Mouse (Mus musculus) adrenal gland, adult (tissue): Measurements from ENCODE around the gene Drc3.

Source experiments
- DNase-seq, 2 experiments: peaks; one replicate each; pipeline ENCODE4 v3.0.0; 2022 to 2023; ENCODE audit warnings: low spot score in 1 of 2; ENCODE audit not compliant: inconsistent age in 2 of 2

Gene Drc3

DNA sequence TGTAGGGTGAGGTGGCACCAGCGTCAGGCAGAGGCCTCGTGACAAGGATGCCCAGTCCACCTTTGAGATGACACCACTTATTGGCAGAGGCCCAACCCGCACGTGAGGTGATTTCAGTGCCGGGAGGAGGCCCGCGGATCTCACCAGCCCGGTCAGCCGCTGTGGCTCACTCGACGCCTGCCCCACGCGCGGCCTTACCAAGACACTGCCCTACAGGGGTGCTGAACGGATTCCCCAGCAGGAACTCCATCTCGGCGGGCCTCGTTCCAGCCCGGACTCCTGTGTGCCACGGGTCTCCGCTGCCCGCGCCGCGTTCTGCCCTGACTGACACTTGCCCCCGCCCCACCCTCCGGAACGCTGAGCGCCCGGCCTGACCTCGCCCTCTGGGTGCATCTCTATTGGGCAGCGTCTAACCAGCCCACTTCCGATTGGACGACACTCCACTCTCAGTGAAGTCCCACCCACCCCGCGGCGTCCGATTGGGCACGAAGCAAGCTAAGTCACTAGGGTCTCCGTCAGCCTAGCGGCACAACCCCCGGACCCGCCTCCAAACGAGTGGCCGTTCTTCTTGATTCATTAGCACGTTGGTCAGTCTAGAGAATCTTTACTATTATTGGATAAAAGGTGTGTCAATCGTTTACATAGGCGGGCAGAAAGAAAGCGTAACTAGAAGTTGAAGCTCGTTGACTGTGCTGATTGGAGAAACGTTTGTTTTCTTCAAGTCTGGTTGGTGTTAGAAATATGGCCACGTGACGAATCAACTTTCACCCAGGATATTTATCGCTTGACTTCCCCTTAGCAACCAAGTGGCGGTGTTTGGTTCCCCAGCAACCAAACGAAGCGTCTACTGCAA is at the start of gene Drc3, which contains the start of gene Tom1l2:
Gene Drc3 (plus strand): TSS at position 771 of the 853 bp plus-strand sequence.
Gene Tom1l2 (minus strand): TSS at position 347 of the 853 bp plus-strand sequence.
- peak; percentile 100 for DNase-seq

DNA sequence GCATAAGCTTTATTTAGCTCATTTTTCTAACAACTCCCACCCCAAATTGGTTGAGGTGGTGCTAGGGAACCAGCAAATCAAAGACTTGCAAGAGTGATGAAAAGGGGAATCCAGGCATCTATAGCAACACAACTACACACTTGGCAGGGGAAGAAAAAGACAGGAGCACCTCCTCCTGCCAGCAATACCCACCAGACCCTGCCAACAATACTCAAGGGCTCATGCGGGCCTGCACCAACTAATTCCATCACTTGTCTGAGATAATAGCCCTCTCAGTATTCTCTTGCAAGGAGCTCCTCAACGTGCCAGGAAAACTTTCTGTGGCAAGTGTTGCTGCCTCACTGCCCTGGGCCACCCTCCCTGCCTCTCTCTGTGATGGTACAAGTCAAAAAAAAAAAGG is 49.6 kb upstream of the Drc3 start:
- no peak for DNase-seq

DNA sequence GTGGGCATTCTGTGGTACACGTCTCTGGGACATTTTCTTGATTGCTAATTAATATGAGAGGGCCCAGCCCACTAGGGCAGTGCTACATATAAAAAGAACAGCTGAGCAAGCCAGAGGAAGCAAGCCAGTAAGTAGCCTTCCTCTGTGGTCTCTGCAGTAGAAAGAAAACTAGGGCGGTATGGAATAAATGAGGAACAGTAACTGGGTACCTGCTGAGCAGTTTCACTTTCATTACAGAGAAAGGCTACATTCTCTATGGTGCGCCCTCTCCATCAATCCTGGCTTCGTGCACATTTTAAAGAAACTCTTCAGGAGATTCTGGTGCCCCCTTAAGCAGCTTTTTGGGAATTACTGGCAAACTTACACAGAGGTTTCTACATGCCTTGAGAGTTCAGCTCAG is 47.5 kb upstream of the Drc3 start:
- DNase-seq = no peak

DNA sequence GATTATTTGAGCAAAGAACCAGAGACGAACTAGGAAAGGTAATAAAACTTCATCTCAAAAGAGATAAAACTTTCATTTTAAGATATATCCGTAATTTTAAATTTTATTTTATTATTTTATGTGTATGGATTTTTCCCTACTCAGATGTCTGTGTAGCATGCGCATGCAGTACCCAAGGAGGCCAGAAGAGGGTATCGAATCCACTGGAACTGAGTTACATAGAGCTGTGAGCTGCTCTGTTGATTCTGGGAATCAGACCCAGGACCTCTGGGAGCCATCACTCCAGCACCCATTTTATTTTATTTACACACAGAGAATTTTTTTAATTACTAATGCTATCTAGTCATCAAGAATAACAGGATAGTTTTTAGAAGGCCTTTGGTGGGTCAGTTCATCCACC is 46.3 kb upstream of the Drc3 start:
- peak; percentile 57 to 84 for DNase-seq

DNA sequence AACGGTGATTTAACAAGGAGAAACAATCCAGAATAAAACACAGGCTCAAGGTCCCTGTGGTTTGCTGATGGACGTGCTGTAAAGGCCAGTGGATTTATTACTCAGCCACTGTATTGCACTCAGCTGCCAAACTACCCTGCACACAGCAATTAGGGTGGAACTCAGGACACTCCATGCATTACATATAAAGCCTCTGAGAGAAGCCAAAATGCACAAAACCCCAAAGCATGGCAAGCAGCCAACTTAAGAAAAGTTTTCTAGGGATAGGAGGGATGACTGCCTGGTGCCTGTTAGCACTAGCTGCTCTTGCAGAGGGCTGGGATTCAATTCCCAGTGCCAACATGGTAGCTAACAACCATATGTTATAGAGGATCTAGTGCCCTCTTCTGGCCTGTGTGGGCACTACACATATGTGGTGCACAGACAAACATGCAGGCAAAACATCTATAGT is 45.7 kb upstream of the Drc3 start:
- DNase-seq = peak; percentile 77 to 90

DNA sequence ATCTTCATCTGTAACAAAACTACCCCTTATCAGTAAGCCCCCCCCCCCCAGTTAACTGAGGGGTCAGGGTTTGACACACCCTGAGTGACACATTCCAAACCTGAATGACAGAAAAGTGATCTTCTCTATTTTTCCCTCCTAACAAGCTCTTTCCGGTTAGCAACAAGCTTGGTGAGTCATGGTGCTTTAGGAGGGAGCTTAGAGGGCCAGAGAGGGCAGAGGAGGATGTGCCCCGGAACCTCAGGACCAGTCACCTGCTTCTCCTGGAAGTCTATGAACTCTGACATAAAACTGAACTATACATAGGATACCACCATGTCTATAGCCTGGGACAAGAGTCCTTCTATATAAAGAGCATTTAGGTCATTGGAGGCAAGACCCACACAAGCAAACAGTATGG is 45.1 kb upstream of the Drc3 start:
- peak in 1 of 2 experiments; percentile 74 for DNase-seq

DNA sequence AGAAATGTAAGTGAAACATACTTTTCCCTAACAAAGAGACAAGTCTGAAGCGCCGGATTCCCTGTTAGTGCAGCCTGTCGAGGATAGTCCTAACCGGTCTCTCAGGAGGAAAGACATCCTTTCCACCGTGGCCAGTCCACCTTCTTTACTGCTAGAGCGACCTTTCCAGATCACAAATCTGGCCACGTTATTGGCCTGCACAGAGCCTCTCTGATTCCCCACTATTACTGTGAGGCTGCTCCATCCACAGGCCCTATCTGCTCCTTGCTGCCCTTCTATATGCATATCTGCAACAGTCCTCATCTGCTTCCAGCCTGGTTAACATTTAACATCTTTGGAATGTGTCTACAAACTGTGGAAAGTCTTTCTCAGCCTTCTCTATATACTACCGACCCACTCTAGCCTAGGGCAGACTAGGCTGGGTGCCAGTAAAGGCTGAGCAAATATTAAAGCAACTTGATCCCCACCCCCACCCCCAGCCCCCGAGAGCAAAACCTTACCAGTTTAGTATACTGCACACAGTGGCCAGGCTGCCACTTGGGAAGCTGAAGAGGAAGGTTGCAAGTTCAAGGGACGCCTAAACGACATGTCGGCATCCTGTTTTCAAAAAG is 44.5 kb upstream of the Drc3 start:
- DNase-seq = peak in 1 of 2 experiments; percentile 36

DNA sequence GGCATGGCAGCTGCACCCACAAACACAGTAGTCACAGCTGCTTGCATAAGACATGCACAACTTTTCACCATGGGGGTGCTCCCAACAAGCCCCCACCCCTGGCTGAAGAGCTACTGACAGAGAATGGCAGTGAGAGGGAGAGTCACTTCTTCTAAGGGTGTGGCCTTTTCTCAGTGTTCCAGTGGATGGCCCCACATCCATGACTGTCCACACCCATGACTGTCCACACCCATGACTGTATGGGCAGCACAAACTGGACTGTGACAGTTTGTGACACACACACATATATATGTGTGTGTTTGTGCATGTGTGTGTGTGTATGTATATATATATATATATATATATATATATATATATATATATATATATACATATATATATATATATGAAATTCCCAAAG is 43.3 kb upstream of the Drc3 start:
- no peak for DNase-seq

DNA sequence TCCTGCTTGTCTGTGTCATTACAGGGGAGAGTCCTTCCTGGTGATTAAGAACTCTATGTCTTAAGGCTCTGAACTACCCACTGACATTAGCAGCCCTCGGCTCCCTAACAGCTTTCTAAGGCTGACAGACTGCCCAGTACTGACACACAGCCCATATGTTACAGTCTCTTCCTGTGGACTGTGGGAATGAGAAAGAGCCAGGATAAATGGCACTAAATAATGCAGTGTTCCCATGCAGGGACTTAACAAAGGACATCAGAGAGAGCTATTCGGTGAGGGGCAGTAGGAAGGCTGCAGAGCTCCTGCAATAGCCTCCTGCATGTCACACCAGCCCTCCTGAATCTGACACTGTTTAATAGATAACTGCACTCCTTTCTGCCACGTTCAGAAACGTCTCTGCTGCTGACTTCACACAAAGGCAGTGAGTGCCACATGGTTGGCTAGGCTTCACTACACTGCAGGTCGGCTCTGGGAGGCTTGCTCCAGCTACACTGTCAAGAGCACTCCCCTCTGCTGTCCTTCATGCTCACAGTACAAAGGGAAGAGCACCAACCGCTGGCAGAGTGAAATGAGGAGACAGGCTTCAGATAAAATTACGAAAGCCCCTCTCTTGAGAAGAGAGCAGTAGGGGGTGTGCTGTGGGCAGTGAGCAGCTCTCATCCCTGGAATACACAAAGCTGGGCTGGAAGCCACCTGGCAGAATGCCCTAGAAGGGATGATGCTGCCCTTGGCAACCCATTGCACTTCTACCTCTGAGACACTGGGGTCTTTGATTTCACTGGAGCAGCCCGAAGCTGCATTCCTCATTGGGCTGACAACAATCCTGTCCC is 41.9 kb upstream of the Drc3 start:
- DNase-seq = peak; percentile 86 to 96

DNA sequence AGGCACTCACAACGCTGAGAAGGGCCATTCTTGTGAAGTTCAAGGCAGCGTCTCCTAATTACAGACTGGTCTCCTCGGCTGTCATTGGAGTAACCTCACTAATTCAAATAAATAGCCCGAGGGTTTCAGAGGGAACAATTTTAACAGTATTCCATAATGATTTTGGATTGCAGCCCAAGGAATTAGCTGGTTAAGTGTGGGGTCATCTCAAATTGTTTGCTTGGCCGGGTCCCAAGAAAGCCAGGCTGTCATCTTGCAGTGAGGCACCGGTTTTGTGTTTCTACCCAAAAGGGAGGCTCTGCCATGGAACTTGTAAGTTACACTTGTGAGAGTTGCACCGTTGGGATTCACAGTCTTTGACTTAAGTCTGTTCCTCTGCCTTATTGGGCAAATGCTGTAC is 36.9 kb upstream of the Drc3 start:
- DNase-seq = peak in 1 of 2 experiments; percentile 65

DNA sequence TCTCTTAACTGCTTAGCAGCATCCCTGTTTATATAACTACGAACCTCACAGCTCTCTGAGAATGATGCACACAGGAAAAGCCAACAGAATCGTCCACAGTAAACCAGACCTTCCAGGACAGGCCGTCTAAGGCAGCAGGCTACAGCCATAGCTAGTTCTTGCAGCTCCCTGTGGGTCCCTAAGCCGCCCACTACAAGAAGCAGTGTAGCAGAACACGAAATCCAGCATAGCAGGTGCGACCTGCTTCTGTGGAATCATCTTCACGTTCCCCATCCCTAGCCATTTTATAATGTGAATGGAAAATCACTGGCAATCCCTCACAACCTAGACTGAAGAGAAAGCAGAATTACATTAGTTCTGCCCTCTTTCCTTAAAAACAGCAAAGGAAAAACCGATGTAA is 36.2 kb upstream of the Drc3 start:
- peak in 1 of 2 experiments; percentile 61 for DNase-seq

DNA sequence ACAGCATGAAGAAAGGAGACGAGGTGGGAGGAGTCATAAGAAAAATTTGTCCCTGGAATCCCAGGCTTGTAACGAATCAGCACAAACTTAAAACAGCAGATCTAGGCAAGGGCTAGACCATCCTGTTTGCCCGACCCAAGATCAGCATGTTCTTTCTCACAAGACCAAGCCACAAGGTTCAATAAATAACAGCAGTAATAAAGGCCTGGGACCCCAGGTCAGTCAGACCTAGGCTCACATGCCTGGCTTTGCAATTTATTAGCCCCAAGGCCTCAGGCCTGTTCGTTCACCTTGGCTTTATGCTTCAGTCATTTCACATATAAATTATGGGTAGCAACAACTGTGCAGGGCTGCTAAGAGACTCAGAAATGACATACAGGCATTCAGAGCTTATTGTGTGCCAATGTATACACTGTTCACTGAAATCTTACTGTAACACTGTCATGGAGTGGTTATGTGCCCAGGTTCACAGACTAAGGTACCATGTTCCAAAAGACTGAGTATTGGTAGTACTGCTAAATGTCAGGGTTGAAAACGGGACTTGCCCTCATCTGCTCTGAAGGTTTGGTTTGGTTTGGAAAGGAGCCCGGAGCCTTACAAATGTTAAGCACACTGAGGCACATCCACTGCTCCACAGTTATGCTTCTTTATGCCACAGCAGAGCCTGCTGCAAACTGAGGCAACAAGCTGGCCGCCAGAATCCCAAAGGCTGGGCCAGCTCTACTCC is 35.6 kb upstream of the Drc3 start:
- DNase-seq = peak; percentile 74 to 92

DNA sequence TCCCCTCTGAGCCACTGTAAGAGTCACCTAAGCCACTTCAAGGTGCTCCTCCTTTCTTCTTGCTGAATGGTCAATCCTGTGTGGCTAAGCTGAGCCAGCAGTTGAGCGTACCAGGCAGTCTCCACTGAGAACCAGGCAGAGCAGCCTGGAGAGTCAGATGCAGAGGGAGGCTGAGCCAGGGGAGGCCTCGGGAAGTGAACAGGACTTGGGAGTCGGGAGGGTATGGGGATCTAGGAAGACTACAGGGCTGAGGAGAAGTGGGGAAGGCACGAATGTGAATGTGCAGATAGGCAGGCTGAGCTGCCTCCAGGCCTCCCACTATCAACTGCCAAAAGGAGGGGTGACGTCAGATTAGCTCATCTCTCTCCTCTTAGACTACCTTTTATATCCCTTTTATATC is 34.4 kb upstream of the Drc3 start:
- peak in 1 of 2 experiments; percentile 79 for DNase-seq

DNA sequence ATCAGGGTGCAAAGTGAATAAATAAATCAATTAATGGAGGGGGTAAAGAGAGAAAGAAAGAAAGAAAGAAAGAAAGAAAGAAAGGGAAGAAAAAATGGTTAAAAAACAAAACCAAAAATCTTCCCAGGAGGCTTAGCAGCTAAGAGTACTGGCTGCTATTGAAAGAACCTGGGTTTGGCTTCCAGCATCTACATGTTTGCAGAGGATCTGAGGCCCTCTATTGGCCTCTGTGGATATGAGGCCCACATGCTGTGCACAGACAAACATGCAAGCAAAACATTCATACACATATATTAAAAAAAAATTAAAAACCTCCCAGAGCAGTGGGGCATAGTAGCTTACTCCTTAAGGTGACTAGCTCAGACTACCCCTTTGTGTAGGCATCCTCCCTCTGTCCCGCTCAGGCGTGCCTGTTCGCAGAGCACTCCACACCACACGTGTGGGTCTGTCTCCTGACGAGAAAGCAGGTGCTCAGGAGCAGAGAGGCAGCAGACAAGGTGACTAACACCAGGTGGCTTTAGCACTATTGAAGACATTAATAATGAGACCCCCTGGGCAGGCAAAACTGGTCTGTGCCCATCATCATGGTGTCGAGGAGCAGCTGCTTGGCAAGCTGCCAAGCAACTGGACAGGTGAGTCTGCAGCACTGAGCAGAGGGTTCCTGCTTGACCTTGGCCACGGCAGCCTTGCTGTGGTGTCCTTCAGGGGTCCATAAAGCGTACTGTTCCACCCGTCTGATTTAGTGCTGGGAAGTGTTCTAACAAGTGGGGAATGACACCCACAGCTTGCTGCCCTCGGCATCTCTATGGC is 33.7 kb upstream of the Drc3 start:
- peak in 1 of 2 experiments; percentile 56 for DNase-seq

DNA sequence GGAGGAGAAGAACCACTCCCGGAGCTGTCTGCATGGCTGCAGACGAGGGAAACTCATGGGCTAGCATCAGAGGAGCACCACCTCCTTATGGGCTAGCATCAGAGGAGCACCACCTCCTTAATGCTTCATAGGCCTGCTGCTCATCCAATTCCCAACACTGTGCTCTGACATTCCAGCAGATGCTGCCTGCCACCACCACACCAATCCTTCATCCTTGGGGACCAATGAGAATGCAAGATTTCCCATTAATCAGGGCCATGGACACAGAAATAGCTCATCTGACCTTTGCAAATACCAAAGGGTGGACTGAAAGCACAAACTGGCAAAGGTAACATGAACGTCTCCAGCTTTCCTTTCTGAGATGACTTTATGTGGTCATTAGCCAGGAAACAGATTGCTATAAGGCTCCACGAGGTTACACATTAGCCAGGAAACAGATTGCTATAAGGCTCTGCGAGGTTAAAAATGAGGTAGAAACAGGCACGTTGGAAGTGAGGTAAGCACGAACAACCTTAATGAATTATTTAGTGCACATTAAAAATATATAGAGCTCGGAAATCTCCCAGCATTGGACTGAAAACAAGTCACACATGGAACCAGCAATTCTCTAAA is 32.6 kb upstream of the Drc3 start:
- peak; percentile 63 to 78 for DNase-seq

DNA sequence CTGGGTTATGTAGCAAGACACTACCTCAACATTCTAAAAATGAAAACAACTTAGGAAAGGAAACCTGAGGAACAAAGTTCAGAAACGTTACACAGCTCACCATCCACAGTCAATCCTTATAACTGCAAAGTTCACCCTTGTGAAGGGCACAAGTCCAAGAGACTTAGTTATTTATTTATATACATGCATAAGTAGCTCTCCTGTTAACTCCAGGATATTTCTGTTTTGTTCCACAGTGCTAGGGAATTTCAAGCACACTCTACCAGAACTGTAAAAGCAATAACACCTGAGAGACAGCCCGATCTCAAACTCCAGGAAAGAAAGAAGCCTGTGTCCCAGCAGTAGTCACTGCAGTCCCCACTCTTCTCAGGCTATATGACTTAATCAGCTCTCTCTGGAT is 31.7 kb upstream of the Drc3 start:
- DNase-seq = no peak

DNA sequence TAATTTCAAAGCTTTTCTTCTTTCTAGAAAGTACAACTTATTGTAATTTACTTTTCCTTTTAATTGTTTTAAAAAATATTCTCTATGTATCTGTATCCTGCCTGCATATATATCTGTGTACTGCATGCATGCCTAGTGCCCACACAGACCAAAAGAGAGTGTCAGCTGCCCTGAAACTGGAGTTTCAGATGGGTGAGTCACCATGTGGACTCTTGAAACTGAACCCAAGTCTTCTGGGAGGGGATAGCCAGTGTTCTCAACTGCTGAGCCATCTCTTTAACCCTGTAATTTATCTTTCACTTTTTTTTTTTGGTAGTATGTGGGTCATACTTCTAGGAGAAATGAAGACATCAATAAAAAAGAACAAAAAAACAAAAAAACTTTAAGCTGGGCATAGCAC is 29.4 kb upstream of the Drc3 start:
- DNase-seq = peak in 1 of 2 experiments; percentile 71

DNA sequence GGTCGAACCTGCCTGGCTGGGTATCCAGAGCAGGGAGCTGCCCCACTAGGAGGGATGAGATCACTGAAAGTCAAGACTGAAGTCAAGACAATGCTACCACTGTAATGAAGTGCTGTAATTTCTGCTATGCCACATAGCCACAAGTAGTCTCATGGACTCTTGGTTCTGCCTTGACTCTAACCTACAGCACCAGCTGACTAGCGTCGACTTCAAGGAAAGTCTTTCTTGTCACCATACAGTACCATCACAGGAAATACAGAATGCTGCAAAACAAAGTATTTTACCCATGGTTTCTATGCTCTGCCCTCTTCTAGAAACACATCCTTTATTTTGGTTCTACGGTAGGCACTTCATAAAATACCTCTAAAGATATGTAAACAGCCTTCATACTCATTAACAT is 22.6 kb upstream of the Drc3 start:
- DNase-seq = no peak

DNA sequence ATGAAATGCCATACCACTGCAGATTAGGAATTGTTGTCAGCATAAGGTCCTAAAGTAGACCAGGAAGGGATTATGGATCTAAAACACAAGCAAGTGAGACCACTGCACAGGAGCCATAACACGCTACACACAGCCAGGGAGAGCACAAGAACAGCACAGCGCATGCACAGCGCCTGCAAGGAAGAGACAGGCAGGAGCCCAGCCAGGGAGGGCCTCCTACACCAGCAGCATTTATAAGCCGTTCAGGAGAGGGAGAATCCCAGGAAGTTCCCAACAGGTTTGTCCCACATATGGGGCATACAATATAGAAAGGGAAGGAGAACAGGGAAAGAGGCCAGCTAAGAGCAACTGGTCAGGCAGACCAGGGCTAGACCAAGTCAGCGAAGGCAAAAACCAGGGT is 19.7 kb upstream of the Drc3 start:
- DNase-seq = no peak

DNA sequence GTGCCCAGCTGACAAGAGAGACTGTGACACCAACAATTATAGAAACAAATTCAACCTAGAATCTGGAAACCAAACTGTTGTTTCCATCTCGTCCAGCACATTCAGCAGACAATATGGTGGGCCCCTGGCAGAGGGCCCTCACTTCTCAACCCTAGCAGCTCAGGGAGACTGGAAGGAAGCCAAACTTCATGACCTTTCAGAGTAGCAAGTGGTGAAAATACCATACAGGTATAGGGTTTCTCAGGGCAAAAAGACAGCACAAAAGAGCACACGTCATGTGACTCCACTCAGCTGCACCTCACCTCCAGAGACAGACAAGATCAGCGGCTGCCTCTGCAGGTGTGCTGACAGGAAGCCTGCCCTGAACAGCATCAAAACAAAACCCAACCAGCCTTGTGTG is 19.0 kb upstream of the Drc3 start:
- no peak for DNase-seq
